Mouse (Mus musculus) adrenal gland, postnatal 4 days (tissue): ENCODE measurements around the gene Spsb3. TPM values are rescaled to one million over a fixed set of nuclear protein-coding genes. Genes with fewer than 3 reads are reported as not detected.

Source experiments
- total RNA-seq, 2 experiments: library from RNA; stranded (reverse); gene quantifications; 2 replicates each; pipeline ENCODE4 v1.2.3; 2021

The Spsb3 gene
- total RNA-seq, 2 experiments from 2014 or later: 35.5 to 37.8 TPM

Other genes with a start within 250 kb of the Spsb3 start
- gene Slc9a3r2, start 236.3 kb upstream of the Spsb3 start, total RNA-seq: 10 to 100 TPM; 62.2 to 64.2 TPM
- not detected for gene Npw, start 228.2 kb upstream of the Spsb3 start, total RNA-seq
- gene Zfp598, start 217.0 kb upstream of the Spsb3 start, total RNA-seq: 10 to 100 TPM; 47.5 to 48.9 TPM
- gene Syngr3, start 196.7 kb upstream of the Spsb3 start, total RNA-seq: 1 to 10 TPM; 6.1 to 9.4 TPM
- 10 to 100 TPM; 28.4 to 28.8 TPM for gene Gfer, start 190.5 kb upstream of the Spsb3 start, total RNA-seq
- 1 to 10 TPM; 6.2 to 8.5 TPM for gene Noxo1, start 190.4 kb upstream of the Spsb3 start, total RNA-seq
- 10 to 100 TPM; 37.8 to 40.9 TPM for gene Tbl3, start 179.0 kb upstream of the Spsb3 start, total RNA-seq
- not detected for gene Rnf151, start 168.6 kb upstream of the Spsb3 start, total RNA-seq
- 100 to 1,000 TPM; 867 to 881 TPM for gene Rps2, start 168.5 kb upstream of the Spsb3 start, total RNA-seq
- 100 to 1,000 TPM; 210 to 213 TPM for gene Ndufb10, start 162.2 kb upstream of the Spsb3 start, total RNA-seq
- gene Rpl3l, start 158.8 kb upstream of the Spsb3 start, total RNA-seq: 1 to 10 TPM; 5.9 to 6.9 TPM
- gene Msrb1, start 150.0 kb upstream of the Spsb3 start, total RNA-seq: 10 to 100 TPM; 62.0 to 74.6 TPM
- 1 to 10 TPM; 3.2 to 4.2 TPM for gene Hs3st6, start 133.7 kb upstream of the Spsb3 start, total RNA-seq
- 1 to 10 TPM in 1 of 2 experiments, under 1 TPM in 1; 0.64 to 1.3 TPM for gene Meiob, start 82.4 kb upstream of the Spsb3 start, total RNA-seq
- gene Hagh, start 46.5 kb upstream of the Spsb3 start, total RNA-seq: 10 to 100 TPM; 67.0 to 77.5 TPM
- 10 to 100 TPM; 28.9 to 30.5 TPM for gene Fahd1, start 36.3 kb upstream of the Spsb3 start, total RNA-seq
- 1 to 10 TPM; 2.0 to 7.4 TPM for gene Igfals, start 20.6 kb upstream of the Spsb3 start, total RNA-seq
- gene Nubp2, start 294 bp upstream of the Spsb3 start, total RNA-seq: 10 to 100 TPM; 51.9 to 55.3 TPM
- 10 to 100 TPM; 63.5 to 66.9 TPM for gene Eme2, start 8.4 kb downstream of the Spsb3 start, total RNA-seq
- 100 to 1,000 TPM; 135 to 137 TPM for gene Mrps34, start 8.5 kb downstream of the Spsb3 start, total RNA-seq
- gene Nme3, start 9.9 kb downstream of the Spsb3 start, total RNA-seq: 10 to 100 TPM; 73.7 to 76.7 TPM
- 100 to 1,000 TPM; 150 to 153 TPM for gene Mapk8ip3, start 50.3 kb downstream of the Spsb3 start, total RNA-seq
- gene Jpt2, start 74.0 kb downstream of the Spsb3 start, total RNA-seq: 10 to 100 TPM; 58.7 to 65.9 TPM
- 10 to 100 TPM; 26.3 to 31.8 TPM for gene Cramp1l, start 129.1 kb downstream of the Spsb3 start, total RNA-seq
- 10 to 100 TPM; 25.7 to 34.2 TPM for gene Ift140, start 129.4 kb downstream of the Spsb3 start, total RNA-seq
- gene Tmem204, start 196.9 kb downstream of the Spsb3 start, total RNA-seq: 10 to 100 TPM; 25.5 to 26.4 TPM
- 10 to 100 TPM; 30.3 to 35.1 TPM for gene Telo2, start 229.3 kb downstream of the Spsb3 start, total RNA-seq
- under 1 TPM; 0.36 to 0.76 TPM for gene Ptx4, start 234.1 kb downstream of the Spsb3 start, total RNA-seq
- gene Clcn7, start 246.7 kb downstream of the Spsb3 start, total RNA-seq: 10 to 100 TPM; 34.6 to 38.6 TPM